Mouse (Mus musculus) kidney, postnatal 14 days (tissue): ENCODE measurements around the gene Akap13.

Experiments
- DNase-seq: peaks from one replicate; pipeline ENCODE4 v3.0.0; 2022; ENCODE audit warnings: mixed read lengths

Akap13 gene

DNA sequence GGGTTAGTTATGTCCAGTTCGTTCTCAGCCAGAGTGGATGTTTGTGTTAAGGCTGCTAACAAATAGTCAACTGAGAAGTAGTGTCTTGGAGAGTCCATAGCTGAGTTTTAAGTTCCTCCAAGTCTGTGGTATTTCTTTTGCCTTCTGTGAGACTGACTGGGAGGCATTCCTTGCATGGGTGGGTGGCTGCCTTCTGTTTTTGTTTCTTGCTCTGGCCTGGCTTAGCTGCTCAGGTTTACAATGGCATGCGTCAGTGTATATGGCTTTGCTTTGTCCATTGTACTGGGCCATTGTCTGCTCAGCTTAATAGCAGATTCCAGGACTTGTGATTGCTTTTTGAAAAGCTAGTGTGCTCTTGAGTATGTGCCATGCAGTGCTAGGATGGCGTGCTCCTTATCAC lies 65.9 kb downstream of the Akap13 start:
- DNase-seq, result no peak

DNA sequence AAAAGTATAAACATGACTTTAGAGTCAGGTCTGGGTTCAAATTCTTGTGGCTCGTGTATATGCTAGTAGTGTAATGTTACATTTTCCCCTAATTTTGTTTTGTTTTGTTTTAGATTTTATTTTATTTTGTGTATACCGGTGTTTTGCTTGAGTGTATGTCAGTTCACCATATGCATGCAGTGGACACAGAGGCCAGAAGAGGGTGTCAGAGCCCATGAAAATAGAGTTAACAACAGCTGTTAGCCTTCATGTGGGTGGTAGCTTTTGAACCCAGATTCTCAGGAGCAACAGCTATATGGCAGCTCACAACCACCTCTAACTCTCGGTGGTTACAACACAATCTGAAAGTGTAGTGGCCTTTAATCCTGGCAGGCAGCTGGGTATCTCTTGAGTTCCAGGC lies 66.9 kb downstream of the Akap13 start:
- no peak for DNase-seq

DNA sequence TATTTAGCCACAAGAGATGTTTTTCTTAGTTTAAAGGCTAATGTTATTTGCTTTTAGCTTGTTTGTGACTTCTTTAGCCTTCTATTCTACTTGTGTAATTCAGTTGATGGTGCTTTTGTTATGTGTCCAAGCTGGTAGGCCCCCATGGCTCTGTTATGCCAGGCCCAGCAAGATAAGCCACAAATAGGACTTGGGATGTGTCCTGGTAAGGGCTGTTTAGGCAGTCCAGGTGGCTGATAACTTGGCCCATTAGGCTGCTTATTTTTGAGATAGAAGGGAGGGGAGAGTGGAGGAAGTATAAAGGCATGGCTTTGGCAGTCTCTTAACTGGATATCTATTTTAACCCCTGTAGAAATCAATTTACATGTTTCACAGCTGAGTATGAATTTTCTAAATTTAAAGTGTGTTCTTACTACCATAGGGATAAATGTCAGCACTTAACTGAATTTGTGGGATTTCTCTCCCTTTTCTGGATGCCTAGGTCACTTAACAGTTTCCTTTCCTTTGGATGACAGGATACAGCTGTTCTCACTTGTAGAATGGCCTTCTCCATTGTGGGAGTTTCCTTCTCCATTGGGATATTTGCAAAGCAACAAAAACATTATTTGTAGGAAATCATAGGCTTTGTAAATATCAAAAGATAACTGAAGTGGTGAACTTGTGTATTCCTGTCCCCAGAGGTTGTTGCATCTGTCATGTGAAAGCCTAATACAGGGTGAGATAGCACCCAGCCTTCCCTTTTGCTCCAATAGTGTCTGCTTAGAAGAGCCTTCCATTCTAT lies 69.6 kb downstream of the Akap13 start:
- peak; percentile 34 for DNase-seq

DNA sequence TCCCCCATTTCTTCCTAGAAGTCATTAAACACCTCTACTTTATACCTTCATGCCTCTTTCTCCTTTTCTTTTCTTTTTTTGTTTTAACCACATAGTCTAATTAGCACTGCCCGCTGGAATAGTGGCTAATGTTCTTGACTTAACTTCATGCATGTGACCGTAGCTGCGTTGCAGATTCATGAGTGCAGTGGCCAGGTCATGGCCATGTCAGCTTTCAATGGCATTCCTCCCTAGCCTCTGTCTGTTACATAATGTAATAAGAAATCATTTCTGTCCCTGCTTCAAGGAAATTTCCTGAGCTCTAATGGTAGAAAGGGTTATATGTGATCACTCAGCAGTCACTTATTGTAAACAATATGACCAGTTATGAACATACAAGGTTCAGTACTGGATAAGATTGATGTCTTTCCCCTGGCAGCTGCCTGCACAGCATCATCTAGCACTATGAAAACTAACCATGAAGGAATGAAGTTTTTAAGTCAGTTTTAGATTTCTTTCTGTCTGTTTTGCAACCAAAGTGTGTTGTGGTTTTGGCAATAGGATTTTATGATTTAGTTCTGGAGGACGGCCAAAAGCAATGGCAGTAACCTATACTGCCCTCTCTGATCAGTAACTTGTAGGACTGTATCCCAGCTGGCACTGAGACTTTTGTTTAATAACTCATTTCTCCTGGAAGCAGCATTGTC lies 70.5 kb downstream of the Akap13 start:
- DNase-seq, result peak; percentile 33

- peak; percentile 54 for DNase-seq
Observed at GRCm38 (mm10) chr7:75528751-75529150, 73.4 kb downstream of the Akap13 start.

GRCm38 (mm10) chr7:75529857-75530437 lies 74.6 kb downstream of the Akap13 start:
- DNase-seq, result no peak

DNA sequence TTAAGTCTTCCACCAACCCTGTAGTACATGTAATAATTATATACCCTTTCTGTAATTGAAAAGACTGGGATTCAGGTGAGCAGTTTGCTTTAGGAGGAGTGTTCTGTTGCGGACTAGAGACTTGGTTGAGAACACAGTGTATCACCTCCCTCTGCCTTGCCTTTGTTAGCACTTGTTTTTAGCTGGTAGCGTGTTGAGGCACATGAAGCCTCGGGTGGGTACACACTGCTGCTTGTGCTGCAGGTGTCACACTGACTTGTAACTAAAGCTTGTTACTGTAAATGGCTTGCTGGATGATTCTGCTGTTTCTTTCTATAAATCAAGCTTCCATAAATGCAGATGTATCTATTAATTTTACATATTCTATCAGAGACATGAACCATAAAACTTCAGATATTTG lies 75.3 kb downstream of the Akap13 start:
- DNase-seq, result no peak

DNA sequence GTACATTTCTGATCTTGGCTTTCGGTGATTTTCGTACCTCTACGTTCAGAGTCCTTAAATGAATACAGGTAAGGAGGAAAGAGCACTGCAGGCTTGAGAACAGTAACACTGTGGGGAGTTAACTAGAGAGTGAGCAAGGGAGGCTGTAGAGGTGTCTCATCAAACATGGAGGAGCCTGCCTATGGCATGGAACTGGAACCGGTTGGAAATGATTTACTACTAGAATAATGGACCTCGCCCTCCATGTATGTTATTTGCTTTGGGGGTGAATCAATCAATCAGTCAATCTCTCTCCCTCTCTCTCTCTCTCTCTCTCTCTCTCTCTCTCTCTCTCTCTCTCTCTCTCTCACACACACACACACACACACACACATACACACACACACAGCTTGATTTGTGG lies 77.7 kb downstream of the Akap13 start:
- no peak for DNase-seq

DNA sequence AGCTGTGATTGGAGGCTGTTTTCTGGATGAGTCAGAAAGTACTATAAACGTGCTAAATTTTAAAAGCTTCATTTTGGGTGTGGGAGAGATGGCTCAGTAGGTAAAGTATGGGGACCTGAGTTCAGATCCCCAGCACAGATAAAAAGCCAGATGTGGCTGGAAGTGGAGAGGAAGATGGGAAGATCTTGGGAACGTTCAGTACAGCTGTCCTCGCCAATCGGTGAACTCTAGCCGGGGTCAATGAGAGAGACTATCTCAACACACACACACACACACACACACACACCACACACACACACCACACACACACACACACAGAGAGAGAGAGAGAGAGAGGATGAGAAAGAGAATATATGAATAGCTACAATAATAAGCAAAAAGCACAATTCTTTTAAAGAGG lies 81.0 kb downstream of the Akap13 start:
- no peak for DNase-seq

GRCm38 (mm10) chr7:75537567-75537966 lies 82.2 kb downstream of the Akap13 start:
- DNase-seq, result no peak

GRCm38 (mm10) chr7:75538513-75538912 lies 83.2 kb downstream of the Akap13 start:
- DNase-seq, result no peak

- no peak for DNase-seq
Observed at GRCm38 (mm10) chr7:75539168-75539567, 83.8 kb downstream of the Akap13 start.

GRCm38 (mm10) chr7:75549856-75550255 lies 94.5 kb downstream of the Akap13 start:
- no peak for DNase-seq

DNA sequence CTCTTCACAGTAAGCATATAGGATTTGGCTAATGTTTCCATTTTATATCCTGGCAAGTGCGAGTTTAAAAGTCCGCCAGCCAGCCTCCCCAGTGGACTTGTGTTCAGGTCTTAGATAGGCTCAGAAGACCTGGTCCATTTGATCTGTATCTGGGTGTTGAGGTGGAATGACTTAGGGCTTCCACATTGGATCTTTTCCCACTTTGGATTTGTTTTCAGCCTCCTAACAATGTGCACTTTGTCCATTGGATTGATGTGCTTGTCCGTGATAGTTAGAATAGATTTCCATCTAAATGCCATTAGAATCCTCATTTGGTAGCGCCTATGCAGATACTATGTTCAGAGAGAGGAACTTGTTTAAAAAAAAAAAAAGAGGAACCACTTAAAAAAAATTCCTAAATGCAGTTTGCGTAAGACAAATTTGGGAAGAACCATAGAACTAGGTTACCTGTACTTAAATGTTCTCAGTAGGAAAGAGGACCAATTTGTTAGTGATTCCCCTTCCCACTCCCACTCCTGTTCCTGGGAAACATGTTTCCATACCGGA lies 95.5 kb downstream of the Akap13 start:
- DNase-seq, result no peak

- DNase-seq, result no peak
Observed at GRCm38 (mm10) chr7:75553002-75553666, 97.8 kb downstream of the Akap13 start.

DNA sequence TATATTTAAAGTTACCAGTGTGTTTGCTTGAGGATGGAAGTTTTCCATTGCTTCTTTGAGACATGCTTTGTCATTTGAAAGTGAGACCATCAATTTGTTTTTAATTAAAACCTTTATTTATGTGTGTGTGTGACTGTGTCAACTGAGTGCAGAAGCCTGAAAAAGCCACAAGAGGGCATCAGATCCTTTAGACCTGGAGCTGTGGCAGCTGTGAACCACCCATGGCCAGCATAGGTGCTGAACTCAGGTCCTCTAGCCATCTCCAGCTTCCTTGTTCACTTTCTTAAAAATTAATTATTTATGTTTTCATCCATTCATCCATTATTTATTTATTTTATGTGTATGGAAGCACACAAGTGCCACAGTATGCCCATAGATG lies 98.3 kb downstream of the Akap13 start:
- DNase-seq, result no peak

GRCm38 (mm10) chr7:75554065-75554464 lies 98.7 kb downstream of the Akap13 start:
- no peak for DNase-seq

- peak; percentile 21 for DNase-seq
Observed at GRCm38 (mm10) chr7:75555940-75556339, 100.6 kb downstream of the Akap13 start.

DNA sequence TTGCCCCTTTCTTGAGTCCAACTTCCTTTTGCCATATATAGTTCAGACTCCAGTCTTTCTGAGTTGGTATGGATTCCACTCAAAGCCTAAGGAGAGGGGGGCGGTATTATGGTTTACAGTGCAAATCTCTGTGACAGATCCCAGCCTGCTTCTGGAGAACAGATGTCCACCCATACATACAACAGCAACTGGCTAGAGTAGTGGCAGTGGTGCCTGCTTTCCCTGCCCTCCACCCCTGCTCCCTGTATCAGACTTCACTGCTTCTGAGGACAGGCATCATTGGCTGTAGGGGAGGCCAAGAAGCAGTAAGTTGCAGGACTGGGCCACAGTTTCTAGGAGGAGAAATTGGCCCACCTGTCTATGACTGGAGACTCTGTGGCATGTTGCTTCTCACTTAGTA lies 102.9 kb downstream of the Akap13 start:
- DNase-seq, result no peak

DNA sequence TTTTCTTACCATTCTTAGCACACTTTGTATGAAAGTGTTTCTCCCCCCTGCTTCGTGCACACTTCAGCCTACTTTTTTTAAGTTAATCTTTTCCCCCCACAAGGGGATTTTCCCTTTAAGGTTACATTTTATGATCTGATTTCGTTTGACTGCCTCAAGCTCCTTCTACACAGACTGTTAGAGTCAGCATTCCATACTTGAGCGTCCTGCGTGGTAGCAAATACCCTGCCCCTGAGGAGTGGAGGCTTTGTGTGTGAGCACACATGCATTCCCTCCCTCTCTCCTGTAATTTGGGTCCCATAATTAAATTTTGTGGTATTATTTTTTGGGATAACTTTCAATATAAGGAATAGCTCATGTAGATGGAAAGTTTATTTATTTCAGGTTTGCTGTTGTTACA lies 103.8 kb downstream of the Akap13 start:
- DNase-seq, result no peak

DNA sequence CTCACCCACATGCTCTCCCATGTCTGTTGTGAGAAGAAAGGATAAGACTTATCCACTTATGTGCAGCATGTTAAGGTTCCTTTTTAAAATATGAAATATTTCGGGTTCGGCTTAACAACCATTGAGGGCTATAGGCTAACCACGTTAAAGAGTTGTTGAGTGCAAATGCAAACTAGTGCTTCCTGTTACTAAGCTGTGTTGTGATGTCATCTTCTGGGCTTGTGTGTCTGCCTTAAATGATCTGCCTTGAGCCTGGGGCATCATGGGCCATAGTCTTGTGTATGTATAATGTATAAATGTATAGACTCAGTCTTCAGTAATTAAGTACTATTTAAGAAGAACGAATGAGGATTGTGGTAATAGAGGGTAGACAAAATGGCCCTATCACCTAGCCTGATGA lies 104.6 kb downstream of the Akap13 start:
- DNase-seq, result no peak

DNA sequence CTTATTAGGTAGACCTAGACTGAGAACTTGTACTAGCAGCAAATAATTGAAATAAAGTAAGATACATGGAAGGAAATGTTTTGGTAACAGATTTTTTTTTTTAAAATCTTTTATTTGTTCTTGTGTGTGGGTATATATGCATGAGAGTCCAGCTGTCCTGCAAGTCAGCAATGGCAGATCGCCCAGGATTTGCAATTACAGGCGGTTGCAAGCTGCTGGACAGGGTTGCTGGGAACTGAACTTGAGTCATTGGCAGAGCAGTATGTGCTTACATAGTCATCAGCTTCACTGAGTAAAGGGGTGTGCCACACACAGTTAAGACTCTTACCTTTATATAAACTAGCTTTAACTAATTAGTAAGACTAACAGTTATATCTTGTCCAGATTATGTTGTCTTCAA lies 105.2 kb downstream of the Akap13 start:
- DNase-seq, result no peak

DNA sequence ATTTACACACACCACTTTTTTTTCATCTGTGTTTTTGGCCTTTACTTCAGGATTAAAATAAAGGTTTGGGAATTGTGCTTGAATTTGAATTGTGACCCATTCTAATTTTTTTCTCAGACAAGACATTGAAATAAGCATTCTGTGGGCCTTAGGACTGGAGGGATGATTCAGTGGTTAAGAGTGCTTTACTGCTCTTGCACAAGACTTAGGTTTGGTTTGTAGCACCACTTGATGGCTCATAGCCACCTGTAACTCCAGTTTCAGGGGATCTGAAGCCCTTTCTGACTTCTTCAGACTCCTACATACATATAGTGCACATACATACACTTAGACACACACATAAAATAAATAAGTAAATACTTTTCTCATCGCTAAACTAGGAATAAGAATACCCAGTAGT lies 105.8 kb downstream of the Akap13 start:
- no peak for DNase-seq
